Mouse (Mus musculus): ENCODE measurements around the gene Stag1.

Gene Stag1

DNA sequence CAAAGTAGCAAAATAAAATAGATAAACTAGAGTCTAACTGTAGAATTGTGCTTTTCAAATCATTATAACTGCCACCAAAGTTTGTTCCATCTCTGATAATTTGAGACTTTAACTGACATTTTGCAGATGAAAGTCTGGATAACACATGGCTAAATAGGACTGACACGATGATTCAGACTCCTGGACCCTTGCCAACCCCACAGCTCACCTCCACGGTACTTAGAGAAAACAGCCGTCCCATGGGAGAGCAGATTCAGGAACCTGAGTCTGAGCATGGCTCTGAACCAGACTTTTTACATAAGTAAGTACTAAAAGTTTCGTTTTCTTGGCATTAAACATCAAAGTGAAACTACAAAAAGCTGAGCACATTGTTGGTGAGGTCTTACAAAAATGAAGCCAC, 353.9 kb downstream of the Stag1 start:
- no peak for DNase-seq (ENCODE audit: low spot score in 2 of 2)

DNA sequence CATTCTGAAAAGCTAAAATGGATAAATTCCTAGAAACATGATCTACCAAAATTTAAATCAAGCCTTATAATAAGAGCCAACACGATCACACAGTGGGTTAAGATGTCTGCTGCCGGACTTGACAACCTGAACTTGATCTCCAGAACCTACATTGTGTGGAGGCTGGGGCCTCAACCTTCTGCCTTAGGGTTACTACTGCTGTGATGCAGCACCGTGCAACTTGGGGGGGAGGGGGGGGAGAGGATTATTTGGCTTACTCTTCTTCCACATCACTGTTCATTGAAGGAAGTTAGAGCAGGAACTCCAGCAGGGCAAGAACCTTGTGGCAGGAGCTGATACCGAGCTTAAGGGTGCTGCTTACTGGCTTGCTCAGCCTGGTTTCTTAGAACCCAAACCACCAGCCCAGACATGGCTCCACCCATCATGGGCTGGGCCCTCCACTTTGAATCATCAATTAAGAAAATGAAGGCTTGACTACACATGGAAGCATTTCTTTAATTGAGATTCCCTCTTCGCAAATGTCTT, 365.4 kb downstream of the Stag1 start:
- no peak for DNase-seq (ENCODE audit: low spot score in 2 of 2)

GRCm38 (mm10) chr9:100963428-100963912, 365.9 kb downstream of the Stag1 start:
- no peak for DNase-seq (ENCODE audit: low spot score in 2 of 2)

DNA sequence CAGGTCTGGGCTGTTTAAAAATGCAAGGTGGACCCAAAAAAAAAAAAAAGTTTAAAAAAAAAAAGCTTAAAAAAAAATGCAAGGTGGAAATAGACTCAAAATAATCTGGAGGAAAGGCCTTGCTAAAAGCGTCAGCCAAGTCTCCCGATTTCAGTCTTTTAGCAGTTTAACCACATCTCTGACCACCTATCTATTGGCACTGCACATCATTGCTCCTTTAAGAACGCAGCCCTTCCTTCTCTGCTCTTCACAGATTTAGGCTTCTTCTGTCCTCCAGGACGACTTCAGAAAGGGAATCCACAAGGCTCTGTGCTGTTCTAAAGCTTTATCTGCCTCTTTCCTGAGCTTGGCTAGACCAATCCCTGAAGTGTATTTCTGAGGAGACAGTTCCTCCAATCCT, 366.5 kb downstream of the Stag1 start:
- no peak for DNase-seq (ENCODE audit: low spot score in 2 of 2)

- DNase-seq (ENCODE audit: low spot score in 2 of 2), result no peak
Observed at GRCm38 (mm10) chr9:100969461-100969860, 371.9 kb downstream of the Stag1 start.

- no peak for DNase-seq (ENCODE audit: low spot score in 2 of 2)
Observed at GRCm38 (mm10) chr9:100978666-100979065, 381.1 kb downstream of the Stag1 start.

GRCm38 (mm10) chr9:100979260-100979659, 381.7 kb downstream of the Stag1 start:
- no peak for DNase-seq (ENCODE audit: low spot score in 2 of 2)

- no peak for DNase-seq (ENCODE audit: low spot score in 2 of 2)
Observed at GRCm38 (mm10) chr9:100982786-100983185, 385.2 kb downstream of the Stag1 start.

DNA sequence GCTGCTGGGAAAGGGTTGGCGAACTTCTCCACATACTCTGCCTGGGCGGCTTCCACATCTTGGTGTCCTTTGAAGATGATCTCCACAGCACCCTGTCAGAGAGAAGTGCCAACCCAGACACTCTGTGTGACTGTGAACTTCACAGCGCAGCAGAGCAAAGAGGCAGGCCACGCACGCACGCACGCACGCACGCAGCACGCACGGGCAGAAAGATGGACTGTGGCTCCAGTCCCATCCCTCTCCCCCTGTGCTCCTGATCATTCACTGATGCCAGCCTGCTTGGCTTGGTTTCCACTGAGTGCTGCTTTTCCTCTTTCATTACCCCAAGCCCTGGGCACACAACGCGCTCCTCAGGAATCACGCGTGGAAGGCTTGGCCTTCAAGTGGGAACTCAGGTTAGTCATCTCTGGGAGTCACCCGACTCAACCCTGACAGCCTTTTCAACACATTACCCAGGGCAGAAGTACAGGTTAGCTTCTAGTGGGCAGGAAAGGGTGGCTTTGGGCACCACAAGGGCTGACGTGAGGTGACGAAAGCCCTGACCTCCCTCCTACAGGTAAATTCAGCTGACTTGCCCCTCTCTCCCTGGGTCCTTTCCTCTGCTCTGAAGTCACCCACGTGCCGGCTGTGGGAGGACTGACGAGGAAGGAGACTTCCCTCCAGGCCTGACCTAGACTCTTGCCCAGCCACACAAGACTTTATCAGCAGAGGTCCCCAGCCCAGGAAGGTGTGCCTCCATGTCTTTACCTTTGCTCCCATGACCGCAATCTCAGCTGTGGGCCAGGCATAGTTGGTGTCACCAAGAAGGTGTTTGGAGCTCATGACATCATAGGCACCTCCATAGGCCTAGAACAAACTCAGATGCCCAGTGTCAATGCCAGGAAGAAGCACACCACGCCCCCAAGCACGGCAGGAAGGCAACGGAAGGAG, 387.0 kb downstream of the Stag1 start:
- DNase-seq (ENCODE audit: low spot score in 2 of 2), result no peak

GRCm38 (mm10) chr9:100987006-100987405, 389.4 kb downstream of the Stag1 start:
- DNase-seq (ENCODE audit: low spot score in 2 of 2), result no peak

- DNase-seq (ENCODE audit: low spot score in 2 of 2), result no peak
Observed at GRCm38 (mm10) chr9:100987850-100988249, 390.3 kb downstream of the Stag1 start.

DNA sequence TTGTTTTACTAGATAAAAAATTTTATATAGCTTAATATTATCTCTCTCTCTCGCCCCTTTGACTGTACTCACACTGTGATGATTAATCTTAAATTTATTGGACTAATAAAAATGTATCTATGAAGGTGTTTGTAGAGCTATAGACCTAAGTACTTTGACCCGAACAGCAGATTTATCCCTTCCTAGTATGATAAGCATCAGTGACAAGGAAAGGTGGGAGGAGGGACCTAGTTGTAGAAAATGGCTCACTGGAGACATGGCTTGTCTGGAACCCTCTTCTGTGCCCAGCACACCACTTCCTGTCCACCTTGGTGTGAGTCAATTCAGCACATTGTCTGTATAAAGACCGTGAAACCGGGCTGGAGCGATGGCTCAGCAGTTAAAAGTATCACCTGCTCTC, 393.0 kb downstream of the Stag1 start:
- DNase-seq (ENCODE audit: low spot score in 2 of 2), result no peak

- DNase-seq (ENCODE audit: low spot score in 2 of 2), result no peak
Observed at GRCm38 (mm10) chr9:100991321-100991720, 393.7 kb downstream of the Stag1 start.

GRCm38 (mm10) chr9:100992191-100992590, 394.6 kb downstream of the Stag1 start:
- no peak for DNase-seq (ENCODE audit: low spot score in 2 of 2)

- DNase-seq (ENCODE audit: low spot score in 2 of 2), result no peak
Observed at GRCm38 (mm10) chr9:100993937-100994336, 396.3 kb downstream of the Stag1 start.

GRCm38 (mm10) chr9:100997138-100997537, 399.5 kb downstream of the Stag1 start:
- DNase-seq (ENCODE audit: low spot score in 2 of 2), result no peak

GRCm38 (mm10) chr9:101002053-101002452, 404.5 kb downstream of the Stag1 start:
- no peak for DNase-seq (ENCODE audit: low spot score in 2 of 2)

- DNase-seq (ENCODE audit: low spot score in 2 of 2), result no peak
Observed at GRCm38 (mm10) chr9:101002841-101003240, 405.2 kb downstream of the Stag1 start.

- DNase-seq (ENCODE audit: low spot score in 2 of 2), result no peak
Observed at GRCm38 (mm10) chr9:101003302-101003701, 405.7 kb downstream of the Stag1 start.

DNA sequence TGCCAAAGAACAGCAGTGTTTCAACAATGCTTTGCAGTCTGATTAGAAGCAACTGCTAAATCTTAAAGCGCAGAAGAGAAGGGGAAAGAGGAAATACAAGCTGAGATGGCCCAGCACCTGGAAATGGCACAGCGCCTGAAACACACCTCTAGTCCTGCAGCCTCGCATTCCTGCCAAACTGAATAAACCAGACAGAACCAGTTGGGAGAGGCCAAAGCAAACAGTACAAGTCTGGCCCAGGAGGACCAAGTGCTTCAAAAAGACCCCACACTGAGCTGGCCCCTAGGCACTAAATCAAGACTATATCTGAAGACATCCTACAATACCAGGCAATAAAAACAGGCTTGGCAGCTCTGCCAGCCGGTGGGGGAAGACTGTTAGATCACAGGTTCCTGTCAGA, 408.3 kb downstream of the Stag1 start:
- no peak for DNase-seq (ENCODE audit: low spot score in 2 of 2)
